Mouse (Mus musculus) intestine, embryonic 15.5 days (tissue): Measurements from ENCODE around the gene Vash1. TPM values are rescaled to one million over a fixed set of nuclear protein-coding genes. Genes with fewer than 3 reads are reported as not detected.

Source experiments
- ATAC-seq: fragments of 200-750 bp; cut with Nextera tagmentation; 2 replicates; pipeline ENCODE4 v1.8.0; 2017; ENCODE audit warnings: moderate TSS enrichment, moderate library complexity
- H3K27ac ChIP-seq: fragments of 300-500 bp; sonication (generic); 2 replicates; pipeline ENCODE4 v1.5.1; 2015; ENCODE audit warnings: mild to moderate bottlenecking, inconsistent platforms
- H3K27me3 ChIP-seq: fragments of 300-500 bp; sonication (generic); replicated peaks from 2 replicates; pipeline ENCODE4 v1.6.1; 2015; ENCODE audit warnings: inconsistent platforms
- H3K36me3 ChIP-seq: fragments of 300-500 bp; sonication (generic); 2 replicates; pipeline ENCODE4 v1.6.1; 2015; ENCODE audit warnings: inconsistent platforms
- H3K4me1 ChIP-seq: fragments of 300-500 bp; sonication (generic); replicated peaks from 2 replicates; pipeline ENCODE4 v1.6.1; 2015; ENCODE audit warnings: inconsistent platforms
- H3K4me2 ChIP-seq: fragments of 300-500 bp; sonication (generic); replicated peaks from 2 replicates; pipeline ENCODE4 v1.6.1; 2015; ENCODE audit warnings: mild to moderate bottlenecking, inconsistent platforms
- H3K4me3 ChIP-seq: fragments of 300-500 bp; sonication (generic); replicated peaks from 2 replicates; pipeline ENCODE4 v1.5.1; 2015; ENCODE audit warnings: inconsistent platforms
- H3K9ac ChIP-seq: fragments of 300-500 bp; sonication (generic); 2 replicates; pipeline ENCODE4 v1.6.1; 2015; ENCODE audit warnings: inconsistent platforms
- H3K9me3 ChIP-seq: fragments of 300-500 bp; sonication (generic); 2 replicates; pipeline ENCODE4 v1.6.1; 2016; ENCODE audit warnings: inconsistent platforms
- WGBS: fragments of 180-500 bp; shearing (Covaris S2); methylation state at CpG from one replicate; pipeline ENCODE4 v1.1.7; 2015; 5-methylcytosine and 5-hydroxymethylcytosine counted together
- polyA plus RNA-seq: library from polyadenylated mRNA; unstranded; fragments of >200 nt; fragmentation: Nextera tagmentation; extraction: Ambion mirVana; gene quantifications from 2 replicates; pipeline ENCODE4 v1.2.1, GENCODE M21; 2015

The Vash1 gene
- polyA plus RNA-seq, 1 experiment from 2014 or later: 9.1 TPM

DNA sequence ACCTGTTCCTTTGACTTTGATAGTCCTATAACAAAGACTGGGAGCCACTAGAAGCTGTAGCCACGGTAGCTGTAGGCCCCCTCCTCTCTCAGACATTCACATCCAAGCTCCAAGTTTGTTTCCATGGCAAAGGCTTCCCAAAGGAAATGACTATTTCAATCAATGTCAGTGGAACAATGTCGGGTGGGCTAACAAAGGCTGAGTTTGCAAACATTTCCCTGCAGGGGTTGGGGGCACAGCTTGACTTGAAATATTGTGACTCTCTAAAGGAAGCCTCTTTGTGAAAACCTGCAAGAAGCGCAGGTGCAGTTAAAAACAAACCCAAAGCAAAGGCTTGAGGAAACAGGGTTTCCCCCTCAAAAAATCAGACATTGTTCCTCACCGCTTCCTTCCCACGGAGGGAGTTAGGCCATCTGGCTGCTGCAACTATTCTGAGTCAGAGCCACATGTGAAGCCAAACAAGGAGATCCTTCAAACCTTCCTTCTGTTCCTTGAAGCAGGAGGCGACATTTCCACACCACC is 19.0 kb upstream of the Vash1 start:
- no peak overlapping the region for H3K27ac ChIP-seq
- no peak for ATAC-seq
- 39% methylated on average over 6 of the region's 6 CpGs for WGBS

DNA sequence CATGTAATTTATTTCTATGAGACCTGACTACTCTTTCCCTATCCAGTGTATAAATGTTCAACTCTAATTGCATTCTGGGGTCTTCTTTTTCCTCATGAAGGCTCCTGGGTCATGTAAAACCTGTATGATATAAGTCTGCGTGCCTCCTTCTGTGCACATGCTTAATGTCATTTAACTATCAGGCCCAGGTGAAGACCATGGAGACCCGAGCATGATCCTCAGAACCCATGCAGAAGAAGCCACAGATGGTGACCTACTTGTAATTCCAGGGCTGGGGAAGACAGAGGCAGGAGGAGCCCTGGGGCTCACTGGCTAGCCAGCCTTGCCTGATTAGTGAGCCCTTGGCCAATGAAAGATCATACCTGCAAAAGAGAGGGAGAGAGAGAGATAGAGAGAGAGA is 18.0 kb upstream of the Vash1 start:
- Histone ChIP-seq H3K4me1 (no peaks in the 10 kb centered on the region), H3K4me3 (no peak overlapping the region), H3K9me3 (no peaks in the 10 kb centered on the region), H3K4me2 (no peak overlapping the region), H3K27me3 (no peaks in the 10 kb centered on the region), H3K27ac (no peak overlapping the region), H3K9ac (no peak overlapping the region), H3K36me3 (no peaks in the 10 kb centered on the region)
- 78% methylated on average over 2 of the region's 2 CpGs for WGBS
- ATAC-seq: no peak

More for the DNA sequence above, 19.0 kb upstream of the Vash1 start:
- Histone ChIP-seq H3K9me3 (no peaks in the 10 kb centered on the region), H3K27me3 (no peaks in the 10 kb centered on the region; the same call in 1 of the 2 replicates), H3K9ac (no peak overlapping the region), H3K4me3 (no peak overlapping the region), H3K4me1 (no peaks in the 10 kb centered on the region), H3K4me2 (no peak overlapping the region), H3K36me3 (no peaks in the 10 kb centered on the region)

DNA sequence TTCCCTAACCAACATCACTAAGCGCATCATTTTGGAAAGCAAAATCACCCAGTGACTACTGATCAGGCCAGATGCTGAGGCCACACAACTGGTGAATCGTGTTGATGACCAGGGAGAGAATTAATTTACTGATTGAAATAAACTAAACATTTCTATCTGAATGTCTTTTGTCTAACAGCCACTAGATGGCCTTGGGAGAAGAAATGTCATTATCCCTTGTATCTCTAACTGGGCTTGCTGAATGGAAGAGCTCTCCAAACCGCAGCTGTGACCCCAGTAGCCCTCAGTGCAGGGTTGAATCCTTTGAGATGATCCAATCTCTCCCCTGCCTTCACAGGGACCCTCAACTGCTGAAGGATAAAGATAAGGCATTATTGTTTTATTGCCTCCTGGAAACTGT is 12.8 kb upstream of the Vash1 start:
- H3K4me1 ChIP-seq: no peaks in the 10 kb centered on the region
- 56% methylated on average over 3 of the region's 3 CpGs for WGBS

DNA sequence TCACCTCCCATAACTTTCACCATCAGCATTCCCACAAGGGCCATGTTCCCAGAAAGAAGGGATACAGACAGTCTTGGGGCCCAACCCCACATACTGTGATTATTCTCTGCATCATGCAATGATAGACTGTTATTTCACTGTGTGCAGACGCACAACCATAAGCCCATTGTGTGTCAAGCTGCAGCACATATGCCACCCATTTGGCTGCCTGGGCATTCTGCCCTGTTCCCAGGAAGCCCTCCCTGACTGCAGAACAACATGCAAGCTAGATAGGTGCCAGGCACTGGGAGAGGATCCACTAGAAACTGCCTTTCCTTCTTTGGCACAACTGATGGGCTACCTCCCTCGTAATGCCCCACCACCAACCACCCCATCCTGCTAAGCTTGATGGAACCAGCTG is 10.1 kb upstream of the Vash1 start:
- no peak overlapping the region for H3K4me3 ChIP-seq
- no peaks in the 10 kb centered on the region for H3K27me3 ChIP-seq
- no peak overlapping the region for H3K4me2 ChIP-seq
- H3K36me3 ChIP-seq: no peaks in the 10 kb centered on the region
- 87% methylated on average over 2 of the region's 2 CpGs for WGBS
- no peak for ATAC-seq
- H3K4me1 ChIP-seq: no peaks in the 10 kb centered on the region
- no peak overlapping the region for H3K27ac ChIP-seq
- no peaks in the 10 kb centered on the region for H3K9me3 ChIP-seq
- no peak overlapping the region for H3K9ac ChIP-seq

More for the DNA sequence above, 12.8 kb upstream of the Vash1 start:
- H3K36me3 ChIP-seq: no peaks in the 10 kb centered on the region
- H3K9me3 ChIP-seq: no peaks in the 10 kb centered on the region
- H3K4me2 ChIP-seq: no peak overlapping the region
- no peak overlapping the region for H3K9ac ChIP-seq
- H3K4me3 ChIP-seq: no peak overlapping the region
- H3K27me3 ChIP-seq: no peaks in the 10 kb centered on the region
- H3K27ac ChIP-seq: no peak overlapping the region
- no peak for ATAC-seq

DNA sequence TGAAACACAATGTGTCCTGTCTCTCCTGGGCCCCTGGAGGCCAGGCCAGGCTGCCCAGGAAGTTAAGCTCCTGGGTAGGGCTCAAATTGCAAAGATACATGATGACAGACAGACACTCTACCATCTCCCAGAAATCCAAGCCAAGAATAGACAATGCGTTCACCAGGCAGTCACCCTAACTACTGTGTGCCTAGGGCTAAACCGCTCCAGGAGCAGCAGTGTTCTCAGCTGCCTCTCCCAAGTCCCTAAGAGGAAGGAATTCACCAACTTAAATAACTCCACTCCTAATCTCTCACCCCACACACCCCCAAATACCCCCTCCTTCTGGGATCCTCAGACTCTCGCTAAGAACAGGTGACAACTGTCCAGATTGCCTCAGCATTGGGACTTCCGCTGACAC is 6.4 kb upstream of the Vash1 start:
- H3K9ac ChIP-seq: no peak overlapping the region
- no peak overlapping the region for H3K4me2 ChIP-seq
- H3K27ac ChIP-seq: no peak overlapping the region
- no peaks in the 10 kb centered on the region for H3K27me3 ChIP-seq
- no peak overlapping the region for H3K4me3 ChIP-seq
- no peaks in the 10 kb centered on the region for H3K4me1 ChIP-seq
- no peaks in the 10 kb centered on the region for H3K9me3 ChIP-seq
- ATAC-seq: no peak
- H3K36me3 ChIP-seq: no peaks in the 10 kb centered on the region
- WGBS: 87% methylated on average over 4 of the region's 4 CpGs

DNA sequence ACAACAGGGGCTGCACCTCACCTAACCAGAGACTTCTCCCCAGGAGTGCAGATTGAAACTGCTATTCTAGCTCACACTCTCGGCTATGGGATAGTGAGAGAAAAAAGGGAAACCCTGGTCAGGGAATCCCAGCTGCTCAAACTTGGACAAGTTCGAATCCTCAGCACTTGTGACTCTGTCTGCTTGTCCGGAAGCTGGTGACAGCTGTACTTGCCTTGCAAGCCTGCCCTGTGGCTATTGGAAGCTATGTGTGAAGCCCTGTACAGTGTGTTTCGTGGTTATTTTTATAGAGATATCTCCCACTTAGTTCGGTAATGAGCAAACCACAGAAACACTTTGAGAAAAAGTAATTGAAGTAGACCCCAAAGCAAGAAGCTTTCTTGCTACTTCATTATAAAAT is 6.0 kb upstream of the Vash1 start:
- WGBS: 79% methylated on average over 5 of the region's 5 CpGs
- Histone ChIP-seq H3K27ac (no peak overlapping the region), H3K4me3 (no peak overlapping the region), H3K36me3 (no peaks in the 10 kb centered on the region), H3K9ac (no peak overlapping the region), H3K4me1 (no peaks in the 10 kb centered on the region), H3K27me3 (no peaks in the 10 kb centered on the region), H3K4me2 (no peak overlapping the region), H3K9me3 (no peaks in the 10 kb centered on the region)
- ATAC-seq: no peak

DNA sequence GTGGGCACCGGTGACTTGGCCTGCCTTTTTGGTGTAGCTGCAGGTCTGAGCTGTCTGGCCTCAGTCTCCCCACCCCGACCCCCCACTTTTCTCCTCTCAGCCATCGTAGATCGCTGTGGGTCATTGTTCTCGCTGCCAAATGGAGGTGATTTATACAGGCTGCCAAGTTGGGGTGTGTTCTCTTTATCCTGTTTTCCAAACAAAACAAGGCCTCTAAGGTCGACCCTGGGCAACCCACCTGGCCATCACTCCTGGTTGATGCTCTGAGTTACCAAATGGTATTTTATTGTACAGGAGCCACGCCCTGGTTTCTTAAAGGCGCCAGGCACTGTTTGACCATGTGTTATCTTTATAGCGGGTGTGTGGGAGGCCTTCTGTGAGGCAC is 1.0 kb downstream of the Vash1 start:
- Histone ChIP-seq H3K27ac (0 out of 2 replicates have a peak overlapping the region, but pooled peaks have one; percentile 76), H3K9ac (peak overlapping the region; percentile 77), H3K4me2 (peak overlapping the region; percentile 99), H3K4me1 (peaks cover 15% of the 10 kb centered on the region), H3K27me3 (no peaks in the 10 kb centered on the region), H3K36me3 (no peaks in the 10 kb centered on the region), H3K9me3 (no peaks in the 10 kb centered on the region), H3K4me3 (peak overlapping the region; percentile 80)
- ATAC-seq: peak; percentile 9; the same call in 1 of the 2 replicates
- WGBS: 1% methylated on average over 9 of the region's 9 CpGs

DNA sequence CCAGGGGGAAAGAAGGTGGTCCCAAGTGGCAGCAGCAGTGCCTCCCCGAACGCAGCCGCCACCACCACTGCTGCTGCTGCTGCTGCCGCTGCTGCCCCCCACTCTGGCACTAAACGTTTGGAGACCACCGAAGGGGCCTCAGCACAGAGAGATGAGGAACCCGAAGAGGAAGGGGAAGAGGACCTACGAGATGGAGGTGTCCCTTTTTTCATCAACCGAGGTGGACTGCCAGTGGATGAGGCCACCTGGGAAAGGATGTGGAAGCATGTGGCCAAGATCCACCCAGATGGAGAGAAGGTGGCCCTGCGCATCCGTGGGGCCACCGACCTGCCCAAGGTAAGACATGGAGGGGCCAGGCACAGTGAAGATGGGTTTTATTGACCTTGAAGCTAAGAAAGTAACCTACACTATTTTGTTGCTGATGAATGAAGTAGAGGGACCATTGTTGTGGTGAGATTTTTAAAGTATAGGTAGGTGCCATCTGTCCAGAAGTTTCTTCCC is 1.5 kb downstream of the Vash1 start:
- 28% methylated on average over 12 of the region's 12 CpGs for WGBS
- Histone ChIP-seq H3K9me3 (no peaks in the 10 kb centered on the region), H3K4me2 (peak overlapping the region; percentile 99), H3K9ac (0 out of 2 replicates have a peak overlapping the region, but pooled peaks have one; percentile 77), H3K36me3 (no peaks in the 10 kb centered on the region), H3K27ac (0 out of 2 replicates have a peak overlapping the region, but pooled peaks have one; percentile 7), H3K4me3 (peak overlapping the region; percentile 80), H3K4me1 (peaks cover 15% of the 10 kb centered on the region), H3K27me3 (no peaks in the 10 kb centered on the region)
- ATAC-seq: no peak

DNA sequence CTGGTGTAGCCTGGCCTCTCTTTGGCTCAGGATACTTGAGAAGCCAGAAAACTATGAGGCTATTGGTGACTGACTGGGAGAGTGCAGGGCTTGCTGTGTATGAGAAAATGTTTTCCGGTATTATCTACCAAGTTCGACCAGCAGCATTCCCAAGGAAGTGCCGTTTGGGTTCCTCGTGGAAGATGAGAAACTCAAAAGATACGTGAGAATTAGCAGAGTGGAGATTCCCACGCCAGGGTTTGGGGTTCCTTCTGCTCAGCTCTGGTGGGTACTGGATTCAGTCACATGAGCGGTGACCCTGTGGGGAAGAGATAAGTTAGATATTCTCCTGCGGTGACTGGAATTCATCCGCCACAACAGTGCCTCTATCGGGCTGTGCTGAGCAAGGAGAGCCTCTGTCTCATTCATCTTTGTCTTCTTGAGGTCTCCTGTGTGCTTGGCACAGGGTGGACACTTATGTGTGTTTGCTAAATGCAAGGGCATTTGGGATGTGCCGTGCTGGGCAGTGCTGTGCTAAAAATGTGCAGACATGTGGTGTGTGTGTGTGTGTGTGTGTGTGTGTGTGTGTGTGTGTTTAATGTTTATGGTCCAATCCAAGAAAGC is 2.2 kb downstream of the Vash1 start:
- 37% methylated on average over 11 of the region's 11 CpGs for WGBS
- peaks cover 15% of the 10 kb centered on the region for H3K4me1 ChIP-seq
- peak overlapping the region; percentile 36; the same call in 1 of the 2 replicates for H3K9ac ChIP-seq
- peak overlapping the region; percentile 99 for H3K4me2 ChIP-seq
- 0 out of 2 replicates have a peak overlapping the region, but pooled peaks have one; percentile 7 for H3K27ac ChIP-seq
- no peaks in the 10 kb centered on the region for H3K27me3 ChIP-seq
- ATAC-seq: no peak
- peak overlapping the region; percentile 80 for H3K4me3 ChIP-seq
- no peaks in the 10 kb centered on the region for H3K9me3 ChIP-seq
- no peaks in the 10 kb centered on the region for H3K36me3 ChIP-seq

DNA sequence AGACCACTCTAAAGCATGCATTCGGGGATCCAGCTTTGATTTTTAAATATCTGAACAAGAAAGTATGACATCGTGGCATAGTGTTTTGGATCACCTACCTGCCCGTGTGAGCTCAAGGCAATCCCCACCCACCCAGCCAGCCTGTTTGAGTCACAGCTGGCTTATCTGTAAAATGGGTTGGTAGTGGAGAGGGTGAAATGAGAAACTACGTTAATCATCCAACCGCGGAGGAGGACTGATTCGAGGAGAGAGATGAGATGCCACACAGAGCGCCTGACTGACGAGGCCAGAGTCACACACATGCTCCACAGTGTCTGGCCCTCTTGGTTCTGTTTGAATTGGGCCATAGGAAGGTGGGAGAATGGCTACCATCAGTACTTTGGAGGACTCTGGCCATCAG is 3.1 kb downstream of the Vash1 start:
- no peaks in the 10 kb centered on the region for H3K36me3 ChIP-seq
- no peak overlapping the region for H3K27ac ChIP-seq
- no peak for ATAC-seq
- H3K27me3 ChIP-seq: no peaks in the 10 kb centered on the region
- 0 out of 2 replicates have a peak overlapping the region, but pooled peaks have one; percentile 4 for H3K4me2 ChIP-seq
- 82% methylated on average over 9 of the region's 9 CpGs for WGBS
- H3K9me3 ChIP-seq: no peaks in the 10 kb centered on the region
- H3K9ac ChIP-seq: no peak overlapping the region
- H3K4me3 ChIP-seq: no peak overlapping the region
- H3K4me1 ChIP-seq: peaks cover 15% of the 10 kb centered on the region

DNA sequence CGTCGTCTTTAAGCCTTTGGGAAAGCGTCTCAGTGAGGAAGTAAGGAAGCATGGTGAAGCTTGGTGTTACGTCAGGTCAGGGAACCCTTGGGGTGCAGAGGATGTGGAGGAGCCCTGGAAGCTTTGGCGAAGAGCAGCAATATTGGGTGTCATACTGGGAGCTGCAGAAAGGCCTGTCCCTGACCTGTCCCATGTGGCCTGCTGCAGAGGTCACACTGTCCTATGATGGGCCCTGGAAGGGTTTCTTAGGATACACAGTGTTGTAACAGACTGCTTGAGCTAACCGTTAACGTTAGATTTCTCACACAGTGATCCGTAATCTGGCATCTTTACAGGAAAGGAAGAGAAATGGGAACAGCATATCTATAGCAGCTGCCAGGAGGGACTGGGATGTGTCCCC is 3.7 kb downstream of the Vash1 start:
- WGBS: 72% methylated on average over 8 of the region's 8 CpGs
- ATAC-seq: no peak
- Histone ChIP-seq H3K4me3 (no peak overlapping the region), H3K9ac (no peak overlapping the region), H3K4me2 (no peak overlapping the region), H3K9me3 (no peaks in the 10 kb centered on the region), H3K36me3 (no peaks in the 10 kb centered on the region), H3K27ac (no peak overlapping the region), H3K27me3 (no peaks in the 10 kb centered on the region), H3K4me1 (peaks cover 15% of the 10 kb centered on the region)

DNA sequence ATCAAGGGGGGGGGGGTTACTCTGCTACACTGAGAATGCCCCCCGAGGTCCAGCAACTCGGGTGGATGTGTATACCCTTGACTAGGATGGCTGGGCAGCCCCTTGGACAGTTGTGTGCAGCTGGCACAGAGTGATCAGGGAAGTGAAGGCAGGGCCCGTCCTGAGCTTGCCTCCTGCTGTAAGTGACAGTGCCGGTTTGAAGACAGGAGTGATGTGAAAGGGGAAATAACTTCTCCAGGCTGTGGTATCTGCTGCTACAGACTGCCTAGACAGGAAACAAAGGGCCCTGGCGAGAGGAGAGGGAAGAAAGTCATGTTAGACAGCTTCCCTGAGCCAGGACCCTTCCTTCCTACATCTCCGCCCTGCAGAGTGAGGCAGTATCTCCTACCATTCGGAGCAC is 5.2 kb downstream of the Vash1 start:
- no peak for ATAC-seq
- Histone ChIP-seq H3K27ac (no peak overlapping the region), H3K36me3 (no peaks in the 10 kb centered on the region), H3K27me3 (no peaks in the 10 kb centered on the region), H3K4me1 (peaks cover 15% of the 10 kb centered on the region), H3K9ac (no peak overlapping the region), H3K4me2 (0 out of 2 replicates have a peak overlapping the region, but pooled peaks have one; percentile 4), H3K9me3 (no peaks in the 10 kb centered on the region), H3K4me3 (no peak overlapping the region)
- WGBS: 68% methylated on average over 7 of the region's 7 CpGs

DNA sequence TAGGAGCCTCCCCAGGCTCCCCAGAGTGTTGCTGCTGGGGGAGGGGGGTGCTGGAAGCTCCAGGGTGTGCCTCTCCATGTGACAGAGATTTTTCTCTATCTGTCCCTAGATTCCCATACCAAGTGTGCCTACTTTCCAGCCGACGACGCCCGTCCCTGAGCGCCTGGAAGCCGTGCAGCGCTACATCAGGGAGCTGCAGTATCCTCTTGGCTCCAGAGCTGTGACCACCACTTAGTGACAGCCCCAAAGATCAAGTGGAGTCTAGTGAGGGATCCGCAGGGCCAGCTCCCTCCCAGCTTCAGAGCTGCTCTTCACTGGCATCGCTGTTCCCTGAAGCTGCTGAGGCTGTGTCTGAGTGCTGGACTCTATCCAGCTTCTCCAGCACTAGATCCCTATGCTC is 6.8 kb downstream of the Vash1 start:
- Histone ChIP-seq H3K27me3 (no peaks in the 10 kb centered on the region), H3K9ac (no peak overlapping the region), H3K4me2 (no peak overlapping the region), H3K36me3 (no peaks in the 10 kb centered on the region), H3K27ac (no peak overlapping the region), H3K4me3 (no peak overlapping the region), H3K9me3 (no peaks in the 10 kb centered on the region), H3K4me1 (peaks cover 3% of the 10 kb centered on the region; the same call in 1 of the 2 replicates)
- WGBS: 74% methylated on average over 9 of the region's 9 CpGs
- ATAC-seq: no peak
